Mouse (Mus musculus) MEL (cell line): ENCODE measurements around the gene Creld2. TPM values are rescaled to one million over a fixed set of nuclear protein-coding genes. Genes with fewer than 3 reads are reported as not detected.

Experiments used
- DNase-seq: peaks from one replicate; pipeline ENCODE4 v3.0.0; 2011; ENCODE audit warnings: low read depth, low spot score
- H3K27ac ChIP-seq: 2 replicates; pipeline ENCODE4 v1.5.1; 2012; ENCODE audit warnings: low read depth, mild to moderate bottlenecking, control low read depth, low read length, moderate library complexity; ENCODE audit not compliant: control insufficient read depth
- H3K27me3 ChIP-seq, 2 experiments: fragments of 150-350 bp in 1 of 2; sonication (generic) in 1 of 2; 2 replicates each; pipeline ENCODE4 v1.6.1; 2012; ENCODE audit warnings: low read length in 2 of 2, mild to moderate bottlenecking in 2 of 2, improper control_type of control experiment in 1 of 2, moderate library complexity in 1 of 2; ENCODE audit not compliant: insufficient read depth in 2 of 2, control insufficient read depth in 1 of 2
- H3K36me3 ChIP-seq, 2 experiments: 2 replicates each; pipeline ENCODE4 v1.6.1; 2012 to 2014; ENCODE audit warnings: low read length in 2 of 2, improper control_type of control experiment in 1 of 2, inconsistent platforms in 1 of 2, mild to moderate bottlenecking in 1 of 2; ENCODE audit not compliant: insufficient read depth in 2 of 2, control insufficient read depth in 1 of 2
- H3K4me1 ChIP-seq, 2 experiments: fragments of 150-350 bp in 1 of 2; sonication (generic) in 1 of 2; 2 replicates each; pipeline ENCODE4 v1.6.1; 2012; ENCODE audit warnings: low read length in 2 of 2, improper control_type of control experiment in 1 of 2, mild to moderate bottlenecking in 1 of 2; ENCODE audit not compliant: insufficient read depth in 2 of 2, control insufficient read depth in 1 of 2
- H3K4me3 ChIP-seq, 2 experiments: fragments of 150-350 bp in 1 of 2; sonication (generic) in 1 of 2; 2 replicates each; pipeline ENCODE4 v1.5.1; 2012; ENCODE audit warnings: low read depth in 2 of 2, low read length in 2 of 2, mild to moderate bottlenecking in 2 of 2, moderate library complexity in 2 of 2, control low read depth in 1 of 2, improper control_type of control experiment in 1 of 2; ENCODE audit not compliant: control insufficient read depth in 1 of 2, insufficient read depth in 1 of 2
- H3K79me2 ChIP-seq: 2 replicates; pipeline ENCODE4 v1.6.1; 2012; ENCODE audit warnings: mild to moderate bottlenecking, low read length, moderate library complexity; ENCODE audit not compliant: control insufficient read depth, poor library complexity, insufficient read depth
- H3K9ac ChIP-seq: 2 replicates; pipeline ENCODE4 v1.6.1; 2012; ENCODE audit warnings: low read depth, mild to moderate bottlenecking, control low read depth, low read length, moderate library complexity; ENCODE audit not compliant: control insufficient read depth, poor library complexity, severe bottlenecking
- H3K9me3 ChIP-seq: fragments of 150-350 bp; sonication (generic); replicated peaks from 2 replicates; pipeline ENCODE4 v1.6.1; 2012; ENCODE audit warnings: mild to moderate bottlenecking, low read length, improper control_type of control experiment, moderate library complexity; ENCODE audit not compliant: insufficient read depth
- BHLHE40 ChIP-seq: IDR thresholded peaks from 2 replicates; pipeline ENCODE4 v1.6.1; 2012; ENCODE audit warnings: low read depth, mild to moderate bottlenecking, inconsistent platforms, low read length, improper control_type of control experiment, borderline replicate concordance
- CHD1 ChIP-seq: IDR thresholded peaks from 2 replicates; pipeline ENCODE4 v1.6.1; 2012; ENCODE audit warnings: low read depth, mild to moderate bottlenecking, inconsistent platforms, low read length, improper control_type of control experiment
- CHD2 ChIP-seq: IDR thresholded peaks from 2 replicates; pipeline ENCODE4 v1.6.1; 2011; ENCODE audit warnings: low read length, improper control_type of control experiment
- CTCF ChIP-seq, 3 experiments: IDR thresholded peaks in 2 of 3; conservative IDR thresholded peaks in 1 of 3; 2 replicates each; pipeline ENCODE4 v1.5.1; 2011 to 2012; ENCODE audit warnings: low read length in 3 of 3, low read depth in 2 of 3, mild to moderate bottlenecking in 2 of 3, improper control_type of control experiment in 1 of 3, inconsistent platforms in 1 of 3, mixed read lengths in 1 of 3, moderate library complexity in 1 of 3; ENCODE audit not compliant: control insufficient read depth in 1 of 3, insufficient read depth in 1 of 3, poor library complexity in 1 of 3, severe bottlenecking in 1 of 3
- ETS1 ChIP-seq: IDR thresholded peaks from 2 replicates; pipeline ENCODE4 v1.6.1; 2012; ENCODE audit warnings: low read depth, mild to moderate bottlenecking, inconsistent platforms, low read length, improper control_type of control experiment, moderate library complexity
- GATA1 ChIP-seq: IDR thresholded peaks from 2 replicates; pipeline ENCODE4 v1.6.1; 2011; ENCODE audit warnings: low read depth, low read length, improper control_type of control experiment
- HCFC1 ChIP-seq: IDR thresholded peaks from 2 replicates; pipeline ENCODE4 v1.6.1; 2012; ENCODE audit warnings: low read depth, mild to moderate bottlenecking, inconsistent platforms, low read length, improper control_type of control experiment, moderate library complexity
- JUND ChIP-seq: IDR thresholded peaks from 2 replicates; pipeline ENCODE4 v1.6.1; 2011; ENCODE audit warnings: low read depth, mild to moderate bottlenecking, improper control_type of control experiment, low read length
- MAFK ChIP-seq: IDR thresholded peaks from 2 replicates; pipeline ENCODE4 v1.6.1; 2011; ENCODE audit warnings: low read depth, mild to moderate bottlenecking, low read length, improper control_type of control experiment, borderline replicate concordance
- MAX ChIP-seq: IDR thresholded peaks from 2 replicates; pipeline ENCODE4 v1.6.1; 2011; ENCODE audit warnings: low read length, improper control_type of control experiment
- MYB ChIP-seq: IDR thresholded peaks from 2 replicates; pipeline ENCODE4 v1.6.1; 2011; ENCODE audit warnings: mild to moderate bottlenecking, low read depth, low read length, improper control_type of control experiment
- NRF1 ChIP-seq: IDR thresholded peaks from 2 replicates; pipeline ENCODE4 v1.6.1; 2014; ENCODE audit warnings: low read depth, mild to moderate bottlenecking, inconsistent platforms, low read length, improper control_type of control experiment, moderate library complexity; ENCODE audit not compliant: poor library complexity, insufficient read depth, severe bottlenecking
- POLR2A ChIP-seq, 2 experiments: IDR thresholded peaks; 2 replicates each; pipeline ENCODE4 v1.6.1; 2011 to 2012; ENCODE audit warnings: low read length in 2 of 2, mild to moderate bottlenecking in 2 of 2, control low read depth in 1 of 2, improper control_type of control experiment in 1 of 2, low read depth in 1 of 2, moderate library complexity in 1 of 2; ENCODE audit not compliant: control insufficient read depth in 1 of 2, insufficient read depth in 1 of 2, poor library complexity in 1 of 2
- POLR2AphosphoS2 ChIP-seq: IDR thresholded peaks from 2 replicates; pipeline ENCODE4 v1.6.1; 2011; ENCODE audit warnings: low read length, improper control_type of control experiment
- RAD21 ChIP-seq: IDR thresholded peaks from 2 replicates; pipeline ENCODE4 v1.6.1; 2011; ENCODE audit warnings: mild to moderate bottlenecking, low read depth, low read length, improper control_type of control experiment
- RCOR1 ChIP-seq: IDR thresholded peaks from 2 replicates; pipeline ENCODE4 v1.6.1; 2012; ENCODE audit warnings: low read depth, mild to moderate bottlenecking, inconsistent platforms, low read length, improper control_type of control experiment
- SIN3A ChIP-seq: IDR thresholded peaks from 2 replicates; pipeline ENCODE4 v1.6.1; 2012; ENCODE audit warnings: low read length, improper control_type of control experiment, inconsistent platforms
- SMC3 ChIP-seq: IDR thresholded peaks from 2 replicates; pipeline ENCODE4 v1.6.1; 2011; ENCODE audit warnings: low read depth, low read length, improper control_type of control experiment
- TBP ChIP-seq: IDR thresholded peaks from 2 replicates; pipeline ENCODE4 v1.8.0; 2011; ENCODE audit warnings: low read depth, low read length, improper control_type of control experiment
- USF1 ChIP-seq: IDR thresholded peaks from 2 replicates; pipeline ENCODE4 v1.6.1; 2014; ENCODE audit warnings: low read depth, mild to moderate bottlenecking, inconsistent platforms, low read length, improper control_type of control experiment, moderate library complexity
- ZC3H11A ChIP-seq: IDR thresholded peaks from 2 replicates; pipeline ENCODE4 v1.6.1; 2012; ENCODE audit warnings: low read depth, mild to moderate bottlenecking, inconsistent platforms, low read length, improper control_type of control experiment
- ZNF384 ChIP-seq: IDR thresholded peaks from 2 replicates; pipeline ENCODE4 v1.6.1; 2012; ENCODE audit warnings: low read depth, mild to moderate bottlenecking, inconsistent platforms, low read length, improper control_type of control experiment
- polyA plus RNA-seq, 2 experiments: library from polyadenylated mRNA; stranded (reverse) in 1 of 2; unstranded in 1 of 2; fragments of >175 nt in 1 of 2; fragments of >200 nt in 1 of 2; gene quantifications; 2 replicates each; pipeline versions ENCODE4 v1.2.1 to v1.2.4; 2012; ENCODE audit warnings: low replicate concordance in 2 of 2, low read depth in 1 of 2; ENCODE audit not compliant: insufficient read length in 2 of 2, insufficient read depth in 1 of 2, missing spikeins in 1 of 2
- total RNA-seq: library from RNA; depleted of rRNA; stranded (reverse); fragments of 300-350 nt; gene quantifications from 2 replicates; pipeline ENCODE4 v1.2.3, GENCODE M21; 2012

Gene Creld2
- total and polyA plus RNA-seq, 3 experiments, result 118 to 188 TPM; not detected in 1

GRCm38 (mm10) chr15:88864270-88865030 lies 45.0 kb downstream of the Creld2 start:
- Histone ChIP-seq H3K4me1 (peaks cover 0 to 11% of the 10 kb centered on the region in 2 experiments; a peak in 2 of 4 replicates), H3K9ac (peak overlapping the region; percentile 88), H3K79me2 (peaks cover 23% of the 10 kb centered on the region), H3K4me3 (peak overlapping the region; percentile 65 to 78), H3K9me3 (no peaks in the 10 kb centered on the region), H3K27ac (no peak overlapping the region), H3K36me3 (peaks cover 2 to 8% of the 10 kb centered on the region in 2 experiments; a peak in 2 of 4 replicates), H3K27me3 (no peaks in the 10 kb centered on the region)
- no peak for DNase-seq
- TF ChIP-seq MAX (no peak), CHD2 (no peak), CTCF (IDR thresholded peaks at IDR 0.05 in 2 of 3, conservative IDR thresholded peaks at IDR 0.05 in 1 of 3; ENCODE audit: control insufficient read depth in 1 of 3, insufficient read depth in 1 of 3, low read depth in 2 of 3, low read length in 3 of 3, poor library complexity in 1 of 3, severe bottlenecking in 1 of 3) (no peak), ZC3H11A (no peak), MYB (no peak), SMC3 (no peak), TBP (no peak), GATA1 (no peak), HCFC1 (no peak), MAFK (no peak), RAD21 (no peak)

- H3K9ac ChIP-seq, result no peak overlapping the region
- H3K9me3 ChIP-seq, result no peaks in the 10 kb centered on the region
- no peak for DNase-seq
- H3K79me2 ChIP-seq, result peaks cover 23% of the 10 kb centered on the region
- no peaks in the 10 kb centered on the region for H3K27me3 ChIP-seq
- H3K4me3 ChIP-seq, result no peak overlapping the region
- peaks cover 0 to 11% of the 10 kb centered on the region in 2 experiments; a peak in 2 of 4 replicates for H3K4me1 ChIP-seq
- peaks cover 2 to 8% of the 10 kb centered on the region in 2 experiments; a peak in 2 of 4 replicates for H3K36me3 ChIP-seq
- TF ChIP-seq CHD1 (no peak), ZC3H11A (no peak), SIN3A (no peak), GATA1 (no peak), USF1 (no peak), NRF1 (no peak), ETS1 (no peak), RCOR1 (no peak), POLR2A (IDR thresholded peaks at IDR 0.05; ENCODE audit: control insufficient read depth in 1 of 2, insufficient read depth in 1 of 2, low read depth in 1 of 2, low read length in 2 of 2, poor library complexity in 1 of 2) (no peak), POLR2AphosphoS2 (no peak), BHLHE40 (no peak), ZNF384 (no peak), TBP (no peak), JUND (no peak)
- TF ChIP-seq, all 39 proteins: peak for 0
- H3K27ac ChIP-seq, result no peak overlapping the region
These were observed 45.6 kb downstream of the Creld2 start for GRCm38 (mm10) chr15:88865061-88865460.
